Mouse (Mus musculus): ENCODE measurements around the gene Tomm6.
A peak's percentile ranks its signal among the peaks of the same experiment; 100 is the strongest.

Gene Tomm6

GRCm38 (mm10) chr17:47688344-47688607, at the start of gene Tomm6:
Tomm6 (minus strand) TSS chr17:47688386.
- no peak for DNase-seq (ENCODE audit: low read depth, low spot score)

DNA sequence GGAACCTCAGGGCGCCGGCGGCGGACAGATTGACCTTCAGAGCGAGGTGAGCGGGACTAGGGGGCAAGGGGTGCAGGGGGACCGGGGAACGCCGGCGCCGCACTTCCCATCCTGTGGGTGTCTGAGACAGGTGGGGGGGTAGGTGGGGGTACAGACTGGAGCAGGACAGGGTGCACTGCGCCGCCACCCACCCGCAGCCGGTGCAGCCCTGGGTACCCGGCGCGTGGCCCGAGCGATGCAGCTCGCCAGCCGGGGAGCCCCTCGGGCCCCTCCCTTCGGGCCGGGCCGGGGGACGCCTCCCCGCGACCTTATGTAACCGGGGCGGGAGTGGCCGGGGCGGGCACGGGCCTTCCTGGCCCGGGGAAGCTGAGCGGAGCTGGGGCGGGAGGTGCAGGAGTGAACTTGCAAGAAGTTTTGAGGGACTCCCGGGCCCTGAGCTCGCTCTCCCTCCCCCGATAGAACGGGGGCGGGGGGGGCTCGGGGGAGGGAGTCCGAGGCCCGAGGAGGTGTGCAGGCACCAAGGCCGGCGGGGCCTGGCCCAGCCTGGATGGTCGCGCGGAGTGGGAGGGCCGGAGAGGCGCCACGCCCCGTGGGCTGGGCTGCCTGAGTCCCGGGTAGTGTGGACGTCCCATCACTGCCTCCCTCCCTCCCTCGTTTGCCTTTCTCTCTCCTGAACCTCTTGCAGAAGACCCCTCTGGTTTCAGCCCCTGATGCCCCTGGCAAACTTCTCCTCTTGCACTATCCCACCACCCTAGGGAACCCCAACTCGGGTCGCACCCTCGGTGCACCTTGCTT, 49.3 kb upstream of the Tomm6 start:
- peak; percentile 76 for DNase-seq (ENCODE audit: low read depth, low spot score)

DNA sequence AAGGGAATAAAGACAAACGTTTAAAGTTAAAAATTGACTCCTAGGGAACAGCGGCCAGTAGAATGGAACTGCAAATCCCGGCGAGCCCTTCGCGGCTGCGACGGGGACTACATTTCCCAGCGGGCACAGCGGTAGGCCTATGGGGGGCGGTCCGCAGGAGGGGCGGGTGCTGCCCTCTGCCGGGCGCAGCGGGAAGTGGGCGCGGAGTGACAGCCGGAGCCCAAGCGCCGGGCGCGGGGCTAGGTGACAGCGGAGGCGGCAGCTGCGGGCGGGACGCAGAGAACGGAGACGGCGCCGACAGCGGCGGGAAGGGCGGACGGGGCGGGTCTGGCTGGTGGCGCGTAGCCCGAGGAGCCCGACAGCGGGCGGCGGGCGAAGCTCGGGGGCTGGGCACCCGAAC, 48.7 kb upstream of the Tomm6 start, which contains the start of gene Tfeb:
TSS of gene Tfeb (plus strand) at position 175 of the 400 bp plus-strand sequence.
- peak; percentile 97 for DNase-seq (ENCODE audit: low read depth, low spot score)

DNA sequence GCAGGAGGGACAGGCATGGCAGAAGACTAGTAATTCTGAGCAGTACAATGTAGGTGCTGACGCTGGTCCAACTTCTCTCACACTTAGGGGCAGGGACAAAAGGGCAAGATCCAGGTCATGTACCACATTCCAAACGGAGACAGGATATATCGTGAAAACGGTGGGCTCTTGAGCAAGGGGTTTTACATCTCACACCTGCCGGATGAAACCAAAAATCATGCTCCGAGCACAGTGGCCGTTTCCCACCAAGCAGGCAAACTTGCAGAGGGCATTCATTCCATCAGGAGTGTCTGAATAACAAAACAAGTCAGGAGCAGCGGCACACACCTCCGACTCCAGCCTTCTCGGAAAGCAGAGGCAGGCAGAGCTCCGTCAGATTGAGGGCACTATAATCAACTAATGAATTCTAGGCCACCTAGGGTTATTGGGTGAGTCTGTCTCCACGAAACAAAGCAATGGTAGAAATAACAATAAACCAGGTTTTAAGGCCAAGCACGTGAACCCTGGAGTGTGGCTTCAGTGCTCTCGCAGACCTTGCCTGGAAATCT, 47.4 kb upstream of the Tomm6 start:
- DNase-seq (ENCODE audit: low read depth, low spot score): no peak

DNA sequence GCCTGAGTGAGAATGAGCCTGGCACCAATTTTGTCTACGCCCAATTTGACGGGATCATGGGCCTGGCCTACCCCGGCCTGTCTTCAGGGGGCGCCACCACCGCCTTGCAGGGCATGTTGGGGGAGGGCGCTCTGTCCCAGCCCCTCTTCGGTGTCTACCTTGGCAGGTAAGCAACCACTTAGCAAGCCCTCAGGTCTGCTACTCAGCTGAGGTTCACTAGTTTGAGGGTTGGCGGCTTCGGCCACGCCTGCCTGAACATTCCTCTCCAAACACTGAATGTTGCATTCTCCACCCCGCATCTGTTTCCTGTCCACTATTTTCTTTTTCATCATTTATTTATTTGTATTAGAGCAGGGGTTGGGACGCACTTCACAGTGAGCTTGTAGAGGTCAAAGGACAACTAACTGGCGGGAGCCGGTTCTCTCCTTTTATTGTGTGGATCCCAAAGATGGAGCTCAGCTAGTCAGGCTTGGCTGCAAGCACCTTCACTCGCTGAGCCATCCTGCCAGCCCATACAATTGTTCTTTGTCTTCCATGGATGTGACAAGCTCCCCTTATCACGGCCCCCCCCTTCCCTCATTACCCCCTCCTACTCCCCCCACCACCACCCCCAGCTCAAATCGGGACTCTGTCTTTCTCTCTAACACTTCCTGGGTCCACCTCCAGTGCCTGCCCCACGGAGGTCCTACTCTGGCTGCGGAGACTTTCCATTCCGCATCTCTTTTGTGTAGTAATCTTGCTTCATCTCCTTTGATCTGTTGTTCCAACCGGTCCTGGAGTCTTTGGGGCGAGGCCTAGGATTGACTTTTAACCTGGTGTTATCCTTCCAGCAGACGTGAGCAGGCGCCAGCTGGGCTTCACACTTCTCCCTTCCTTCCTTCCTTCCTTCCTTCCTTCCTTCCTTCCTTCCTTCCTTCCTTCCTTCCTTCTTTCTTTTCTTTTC, 42.7 kb upstream of the Tomm6 start:
- DNase-seq (ENCODE audit: low read depth, low spot score): no peak

- no peak for DNase-seq (ENCODE audit: low read depth, low spot score)
Observed at GRCm38 (mm10) chr17:47726566-47726965, 38.4 kb upstream of the Tomm6 start, which contains the start of gene Pgc. Pgc (plus strand) TSS chr17:47726842.

- no peak for DNase-seq (ENCODE audit: low read depth, low spot score)
Observed at GRCm38 (mm10) chr17:47721183-47721582, 33.0 kb upstream of the Tomm6 start.

- no peak for DNase-seq (ENCODE audit: low read depth, low spot score)
Observed at GRCm38 (mm10) chr17:47715037-47715436, 26.9 kb upstream of the Tomm6 start.

DNA sequence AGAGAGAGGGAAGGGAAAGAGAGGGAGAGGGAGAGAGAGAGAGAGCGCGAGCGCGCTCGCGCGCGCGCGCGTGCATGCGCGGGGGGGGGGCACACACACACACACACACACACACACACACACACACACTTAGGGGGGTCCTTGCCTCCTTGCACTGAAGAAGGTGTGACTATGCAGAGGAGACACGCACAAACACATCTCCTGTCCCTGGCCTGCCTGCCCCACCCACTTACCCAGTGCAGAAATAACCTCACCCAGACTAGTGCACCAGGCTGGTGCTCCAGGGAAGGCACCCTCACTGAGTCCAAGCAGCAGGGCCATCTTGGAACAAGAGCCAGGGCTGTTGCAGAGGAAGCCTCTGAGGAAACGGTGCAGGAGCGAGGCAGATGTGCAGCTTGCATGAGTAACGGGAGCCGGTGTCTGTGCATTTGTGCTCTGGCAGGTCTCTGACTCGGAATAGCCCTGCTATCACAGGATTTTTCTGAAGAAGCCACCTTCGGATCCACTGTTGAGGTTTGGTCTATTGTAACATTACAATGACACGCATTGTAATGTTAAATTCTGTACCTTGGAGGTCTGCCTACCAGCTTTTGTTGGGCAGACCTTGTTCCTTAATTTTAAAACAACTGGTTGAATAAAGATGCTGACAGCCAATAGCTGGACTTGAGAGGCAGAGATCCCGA, 24.8 kb upstream of the Tomm6 start:
- DNase-seq (ENCODE audit: low read depth, low spot score): no peak

- no peak for DNase-seq (ENCODE audit: low read depth, low spot score)
Observed at GRCm38 (mm10) chr17:47711883-47712282, 23.7 kb upstream of the Tomm6 start.

GRCm38 (mm10) chr17:47710036-47710435, 21.9 kb upstream of the Tomm6 start:
- no peak for DNase-seq (ENCODE audit: low read depth, low spot score)

DNA sequence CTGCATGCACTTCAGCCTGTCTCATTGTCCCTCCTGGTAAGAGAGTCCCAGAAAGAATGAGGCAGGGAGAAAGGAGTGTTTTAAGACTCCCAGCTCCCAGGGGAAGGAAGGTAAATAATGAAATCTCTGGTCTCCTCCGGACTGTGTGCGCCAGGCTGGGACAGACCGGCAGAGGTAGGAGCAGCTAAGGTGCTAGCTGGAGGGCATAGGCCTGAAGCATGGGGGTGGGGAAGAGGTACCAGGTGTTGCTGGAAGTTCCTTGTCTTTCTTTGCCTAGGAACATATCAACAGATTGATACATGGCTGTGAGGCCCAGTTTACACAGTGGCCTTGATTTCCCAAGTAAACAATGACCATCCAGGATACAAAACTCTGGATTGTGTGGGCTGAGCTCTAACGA, 20.8 kb upstream of the Tomm6 start:
- DNase-seq (ENCODE audit: low read depth, low spot score): no peak

GRCm38 (mm10) chr17:47707961-47708360, 19.8 kb upstream of the Tomm6 start:
- DNase-seq (ENCODE audit: low read depth, low spot score): no peak

GRCm38 (mm10) chr17:47706196-47706595, 18.0 kb upstream of the Tomm6 start:
- DNase-seq (ENCODE audit: low read depth, low spot score): no peak

GRCm38 (mm10) chr17:47704692-47705091, 16.5 kb upstream of the Tomm6 start:
- DNase-seq (ENCODE audit: low read depth, low spot score): no peak

DNA sequence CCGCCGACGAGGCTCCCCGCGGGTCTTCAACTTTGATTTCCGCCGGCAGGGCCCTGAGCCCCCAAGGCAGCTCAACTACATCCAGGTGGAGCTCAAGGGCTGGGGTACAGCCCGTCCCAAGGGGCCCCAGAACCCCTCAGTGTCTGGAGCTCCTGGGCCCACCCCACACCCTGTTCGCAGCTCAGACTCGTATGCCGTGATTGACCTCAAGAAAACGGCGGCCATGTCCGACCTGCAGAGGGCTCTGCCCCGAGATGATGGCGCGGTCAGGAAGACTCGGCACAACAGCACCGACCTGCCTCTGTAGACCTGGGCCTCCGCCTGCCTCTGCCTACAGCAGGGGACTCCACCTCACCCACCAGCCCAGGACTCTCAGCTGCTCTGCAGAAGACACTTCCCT, 15.4 kb upstream of the Tomm6 start:
- DNase-seq (ENCODE audit: low read depth, low spot score): no peak

DNA sequence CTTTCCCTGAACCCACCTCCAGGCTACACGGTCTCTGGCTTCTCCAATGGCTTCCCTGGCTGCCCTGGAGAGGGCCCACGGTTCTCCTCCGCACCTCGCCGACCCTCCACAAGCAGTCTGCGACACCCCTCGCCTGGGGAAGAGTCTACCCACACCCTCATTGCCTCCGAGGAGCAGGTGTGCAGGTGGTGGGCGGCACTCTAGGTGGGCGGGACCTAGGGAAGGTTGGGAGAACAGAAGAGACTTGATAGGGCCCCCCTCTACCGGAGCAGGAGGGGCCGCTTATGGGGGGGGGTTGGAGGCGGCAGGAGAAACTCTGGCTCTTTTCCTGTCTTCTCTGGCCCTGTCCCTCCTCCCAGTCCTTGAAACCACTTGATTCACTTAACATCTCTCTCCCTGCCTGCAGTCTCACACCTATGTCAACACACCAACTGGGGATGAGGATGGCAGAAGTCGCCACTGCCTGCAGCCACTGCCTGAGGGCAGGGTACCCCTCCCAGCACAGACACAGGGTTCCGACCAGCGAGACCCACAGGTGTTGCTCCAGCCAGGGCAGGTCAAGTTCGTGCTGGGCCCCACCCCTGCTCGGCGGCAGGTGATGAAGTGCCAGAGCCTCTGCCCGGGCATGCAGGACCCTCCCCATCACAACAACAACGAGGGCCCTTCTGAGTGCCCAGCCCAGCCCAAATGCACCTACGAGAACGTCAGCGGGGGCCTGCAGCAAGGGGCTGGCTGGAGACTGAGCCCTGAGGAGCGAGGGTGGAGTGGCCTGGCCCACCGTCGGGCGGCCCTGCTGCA, 14.6 kb upstream of the Tomm6 start:
- no peak for DNase-seq (ENCODE audit: low read depth, low spot score)

DNA sequence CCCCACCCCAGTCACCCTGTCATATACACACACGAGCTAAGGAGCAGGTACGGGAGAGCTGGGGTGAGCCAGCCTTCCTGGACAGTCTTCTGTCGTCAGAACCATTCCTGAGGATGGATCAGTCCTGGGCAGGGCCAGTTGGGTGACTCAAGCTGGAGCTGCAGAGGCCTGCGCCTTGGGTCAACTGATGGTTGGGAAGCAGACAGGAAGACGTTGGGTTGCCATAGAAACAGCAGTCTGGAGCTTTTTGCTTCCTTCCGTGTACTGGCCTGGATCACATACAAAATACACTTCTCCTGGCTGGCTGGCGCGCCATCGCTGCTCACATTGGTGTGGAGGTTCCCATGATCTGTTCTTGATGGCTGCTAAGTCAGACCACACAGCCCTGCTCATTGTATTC, 13.6 kb upstream of the Tomm6 start:
- DNase-seq (ENCODE audit: low read depth, low spot score): no peak

GRCm38 (mm10) chr17:47699055-47699454, 10.9 kb upstream of the Tomm6 start:
- no peak for DNase-seq (ENCODE audit: low read depth, low spot score)

- DNase-seq (ENCODE audit: low read depth, low spot score): no peak
Observed at GRCm38 (mm10) chr17:47698156-47698555, 10.0 kb upstream of the Tomm6 start.

DNA sequence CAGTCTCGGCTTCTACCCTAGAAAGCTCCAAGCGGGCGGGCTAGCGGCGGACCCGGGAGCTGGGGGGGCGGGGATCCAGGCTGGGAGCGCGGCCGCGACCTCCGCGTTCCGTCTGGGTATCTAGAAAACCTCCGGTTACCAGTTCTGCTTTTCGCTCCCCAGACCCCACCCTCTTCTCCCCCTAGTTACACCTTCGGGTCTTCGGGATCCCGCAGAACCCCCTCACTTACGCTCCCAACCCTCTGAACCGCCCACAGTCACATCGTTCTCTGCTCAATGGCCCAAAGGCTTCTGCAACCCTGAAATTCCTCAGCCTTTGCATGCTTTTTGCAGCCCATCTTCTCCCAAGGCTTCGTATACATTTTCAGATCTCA, 7.1 kb upstream of the Tomm6 start:
- no peak for DNase-seq (ENCODE audit: low read depth, low spot score)
